Mouse (Mus musculus): ENCODE data around the gene Creb3. TPM values are rescaled to one million over a fixed set of nuclear protein-coding genes. Genes with fewer than 3 reads are reported as not detected.
A peak's percentile ranks its signal among the peaks of the same experiment; 100 is the strongest.

Creb3 gene
- polyA plus RNA-seq, 1 experiment = 24.4 TPM

- Histone ChIP-seq H3K27me3 (ENCODE audit: control insufficient read depth, insufficient read depth, low read length, poor library complexity, severe bottlenecking) (no peaks in the 10 kb centered on the region), H3K36me3 (ENCODE audit: control insufficient read depth, insufficient read depth, low read length, poor library complexity, severe bottlenecking) (peaks cover 22% of the 10 kb centered on the region), H3K9ac (ENCODE audit: low read depth, poor library complexity, severe bottlenecking) (peak overlapping the region; percentile 6; the same call in 1 of the 2 replicates), H3K27ac (ENCODE audit: insufficient read depth, low read length) (peak overlapping the region; percentile 83), H3K4me3 (ENCODE audit: low read depth, low read length) (peak overlapping the region; percentile 49), H3K9me3 (replicated peaks; ENCODE audit: control insufficient read depth, insufficient read depth, low read length, poor library complexity, severe bottlenecking) (no peaks in the 10 kb centered on the region), H3K4me1 (ENCODE audit: control insufficient read depth, insufficient read depth, low read length) (peaks cover 12% of the 10 kb centered on the region)
- TF ChIP-seq CTCF (IDR thresholded peaks at IDR 0.05; ENCODE audit: low read depth, low read length) (no peak), POLR2A (IDR thresholded peaks at IDR 0.05; ENCODE audit: insufficient read depth, low read length) (no peak), EP300 (IDR thresholded peaks at IDR 0.05; ENCODE audit: insufficient read depth, low read depth, low read length) (peak; percentile 37; the same call in 1 of the 2 replicates)
Measured at GRCm38 (mm10) chr4:43558631-43559356, 3.3 kb upstream of the Creb3 start.

GRCm38 (mm10) chr4:43559519-43560242 is 2.5 kb upstream of the Creb3 start:
- Histone ChIP-seq H3K27me3 (ENCODE audit: control insufficient read depth, insufficient read depth, low read length, poor library complexity, severe bottlenecking) (no peaks in the 10 kb centered on the region), H3K36me3 (ENCODE audit: control insufficient read depth, insufficient read depth, low read length, poor library complexity, severe bottlenecking) (peaks cover 15% of the 10 kb centered on the region), H3K4me1 (ENCODE audit: control insufficient read depth, insufficient read depth, low read length) (peaks cover 12% of the 10 kb centered on the region), H3K27ac (ENCODE audit: insufficient read depth, low read length) (0 out of 2 replicates have a peak overlapping the region, but pooled peaks have one; percentile 14), H3K4me3 (ENCODE audit: low read depth, low read length) (no peak overlapping the region), H3K9me3 (replicated peaks; ENCODE audit: control insufficient read depth, insufficient read depth, low read length, poor library complexity, severe bottlenecking) (no peaks in the 10 kb centered on the region), H3K9ac (ENCODE audit: low read depth, poor library complexity, severe bottlenecking) (0 out of 2 replicates have a peak overlapping the region, but pooled peaks have one; percentile 12)
- TF ChIP-seq POLR2A (IDR thresholded peaks at IDR 0.05; ENCODE audit: insufficient read depth, low read length) (no peak), EP300 (IDR thresholded peaks at IDR 0.05; ENCODE audit: insufficient read depth, low read depth, low read length) (no peak), CTCF (IDR thresholded peaks at IDR 0.05; ENCODE audit: low read depth, low read length) (no peak)

GRCm38 (mm10) chr4:43560243-43560611 is 1.9 kb upstream of the Creb3 start:
- no peak overlapping the region for H3K9ac ChIP-seq (ENCODE audit: low read depth, poor library complexity, severe bottlenecking)
- no peaks in the 10 kb centered on the region for H3K27me3 ChIP-seq (ENCODE audit: control insufficient read depth, insufficient read depth, low read length, poor library complexity, severe bottlenecking)
- peaks cover 12% of the 10 kb centered on the region for H3K4me1 ChIP-seq (ENCODE audit: control insufficient read depth, insufficient read depth, low read length)
- TF ChIP-seq EP300 (IDR thresholded peaks at IDR 0.05; ENCODE audit: insufficient read depth, low read depth, low read length) = no peak
- no peak overlapping the region for H3K4me3 ChIP-seq (ENCODE audit: low read depth, low read length)
- H3K9me3 ChIP-seq (replicated peaks; ENCODE audit: control insufficient read depth, insufficient read depth, low read length, poor library complexity, severe bottlenecking) = no peaks in the 10 kb centered on the region
- H3K27ac ChIP-seq (ENCODE audit: insufficient read depth, low read length) = no peak overlapping the region
- peaks cover 10% of the 10 kb centered on the region for H3K36me3 ChIP-seq (ENCODE audit: control insufficient read depth, insufficient read depth, low read length, poor library complexity, severe bottlenecking)

GRCm38 (mm10) chr4:43560976-43561375 is 1.2 kb upstream of the Creb3 start:
- Histone ChIP-seq H3K36me3 (ENCODE audit: control insufficient read depth, insufficient read depth, low read length, poor library complexity, severe bottlenecking) (peaks cover 2% of the 10 kb centered on the region; the same call in 1 of the 2 replicates), H3K27ac (ENCODE audit: insufficient read depth, low read length) (no peak overlapping the region), H3K9ac (ENCODE audit: low read depth, poor library complexity, severe bottlenecking) (peak overlapping the region; percentile 85), H3K27me3 (ENCODE audit: control insufficient read depth, insufficient read depth, low read length, poor library complexity, severe bottlenecking) (no peaks in the 10 kb centered on the region), H3K4me1 (ENCODE audit: control insufficient read depth, insufficient read depth, low read length) (peaks cover 12% of the 10 kb centered on the region), H3K9me3 (replicated peaks; ENCODE audit: control insufficient read depth, insufficient read depth, low read length, poor library complexity, severe bottlenecking) (no peaks in the 10 kb centered on the region), H3K4me3 (ENCODE audit: low read depth, low read length) (no peak overlapping the region)
- TF ChIP-seq CTCF (IDR thresholded peaks at IDR 0.05; ENCODE audit: low read depth, low read length) (no peak), POLR2A (IDR thresholded peaks at IDR 0.05; ENCODE audit: insufficient read depth, low read length) (no peak), EP300 (IDR thresholded peaks at IDR 0.05; ENCODE audit: insufficient read depth, low read depth, low read length) (no peak)

- Histone ChIP-seq H3K9me3 (replicated peaks; ENCODE audit: control insufficient read depth, insufficient read depth, low read length, poor library complexity, severe bottlenecking) (no peaks in the 10 kb centered on the region), H3K27me3 (ENCODE audit: control insufficient read depth, insufficient read depth, low read length, poor library complexity, severe bottlenecking) (no peaks in the 10 kb centered on the region), H3K36me3 (ENCODE audit: control insufficient read depth, insufficient read depth, low read length, poor library complexity, severe bottlenecking) (no peaks in the 10 kb centered on the region), H3K4me1 (ENCODE audit: control insufficient read depth, insufficient read depth, low read length) (peaks cover 11% of the 10 kb centered on the region), H3K9ac (ENCODE audit: low read depth, poor library complexity, severe bottlenecking) (peak overlapping the region; percentile 85), H3K4me3 (ENCODE audit: low read depth, low read length) (peak overlapping the region; percentile 97), H3K27ac (ENCODE audit: insufficient read depth, low read length) (peak overlapping the region; percentile 92)
- TF ChIP-seq POLR2A (IDR thresholded peaks at IDR 0.05; ENCODE audit: insufficient read depth, low read length) (no peak), EP300 (IDR thresholded peaks at IDR 0.05; ENCODE audit: insufficient read depth, low read depth, low read length) (no peak), CTCF (IDR thresholded peaks at IDR 0.05; ENCODE audit: low read depth, low read length) (no peak)
Measured at GRCm38 (mm10) chr4:43561436-43561996, 616 bp upstream of the Creb3 start.

Measured in ES-Bruce4 (cell line).